Mouse (Mus musculus) ES-E14 (cell line): ENCODE data around the gene Mtcl1. TPM values are rescaled to one million over a fixed set of nuclear protein-coding genes. Genes with fewer than 3 reads are reported as not detected.
A peak's percentile ranks its signal among the peaks of the same experiment; 100 is the strongest.

Source experiments
- DNase-seq: peaks from one replicate; pipeline ENCODE4 v3.0.0-alpha.2; 2013; ENCODE audit warnings: low read depth, low spot score
- H3K27ac ChIP-seq: 2 replicates; pipeline ENCODE4 v1.5.1; 2012; ENCODE audit warnings: low read depth, mild to moderate bottlenecking, low read length, moderate library complexity, mixed read lengths; ENCODE audit not compliant: poor library complexity, insufficient read depth, severe bottlenecking
- H3K36me3 ChIP-seq: 2 replicates; pipeline ENCODE4 v1.6.1; 2012; ENCODE audit warnings: mild to moderate bottlenecking, low read length, moderate library complexity, mixed read lengths; ENCODE audit not compliant: control insufficient read depth, poor library complexity, insufficient read depth, severe bottlenecking
- H3K4me1 ChIP-seq, 2 experiments: fragments of 150-350 bp in 1 of 2; sonication (generic) in 1 of 2; 2 replicates each; pipeline ENCODE4 v1.6.1; 2012; ENCODE audit warnings: low read length in 2 of 2, mild to moderate bottlenecking in 1 of 2, mixed read lengths in 1 of 2; ENCODE audit not compliant: control insufficient read depth in 2 of 2, insufficient read depth in 2 of 2, poor library complexity in 1 of 2
- H3K4me3 ChIP-seq, 2 experiments: fragments of 150-350 bp in 1 of 2; sonication (generic) in 1 of 2; 2 replicates each; pipeline ENCODE4 v1.5.1; 2012; ENCODE audit warnings: low read length in 2 of 2, low read depth in 1 of 2, mild to moderate bottlenecking in 1 of 2, mixed read lengths in 1 of 2; ENCODE audit not compliant: insufficient read depth in 1 of 2, poor library complexity in 1 of 2, severe bottlenecking in 1 of 2
- H3K9ac ChIP-seq: 2 replicates; pipeline ENCODE4 v1.6.1; 2012; ENCODE audit warnings: low read depth, mild to moderate bottlenecking, low read length, mixed read lengths; ENCODE audit not compliant: poor library complexity, insufficient read depth, severe bottlenecking
- H3K9me3 ChIP-seq: fragments of 150-350 bp; sonication (generic); 2 replicates; pipeline ENCODE4 v1.6.1; 2012; ENCODE audit warnings: low read depth, mild to moderate bottlenecking, low read length; ENCODE audit not compliant: control insufficient read depth, insufficient read depth
- CHD2 ChIP-seq: IDR thresholded peaks from 2 replicates; pipeline ENCODE4 v1.6.1; 2014; ENCODE audit warnings: mild to moderate bottlenecking, low read depth, low read length, inconsistent platforms
- HCFC1 ChIP-seq: IDR thresholded peaks from 2 replicates; pipeline ENCODE4 v1.6.1; 2012; ENCODE audit warnings: low read length, inconsistent platforms, borderline replicate concordance; ENCODE audit not compliant: insufficient read depth
- MAFK ChIP-seq: IDR thresholded peaks from 2 replicates; pipeline ENCODE4 v1.6.1; 2014; ENCODE audit warnings: mild to moderate bottlenecking, low read depth, low read length, inconsistent platforms; ENCODE audit not compliant: insufficient read depth
- ZC3H11A ChIP-seq: IDR thresholded peaks from 2 replicates; pipeline ENCODE4 v1.6.1; 2012; ENCODE audit warnings: low read depth, mild to moderate bottlenecking, inconsistent platforms, low read length, borderline replicate concordance
- ZNF384 ChIP-seq: IDR thresholded peaks from 2 replicates; pipeline ENCODE4 v1.6.1; 2012; ENCODE audit warnings: low read depth, low read length, inconsistent platforms
- in situ Hi-C, 2 experiments: fragments of 600-800 bp; cut with MboI; formaldehyde crosslinking; loops; one replicate each; pipeline ENCODE4 v1.15.1; 2025; ENCODE audit warnings: low sequenced_read_pairs in 2 of 2, inconsistent platforms in 1 of 2; ENCODE audit not compliant: unreplicated experiment in 2 of 2
- total RNA-seq: library from RNA; depleted of rRNA; stranded (reverse); fragments of 300-350 nt; gene quantifications from 2 replicates; pipeline ENCODE4 v1.2.3, GENCODE M21; 2012

Mtcl1 gene
- total RNA-seq, 1 experiment, result 75.8 TPM

DNA sequence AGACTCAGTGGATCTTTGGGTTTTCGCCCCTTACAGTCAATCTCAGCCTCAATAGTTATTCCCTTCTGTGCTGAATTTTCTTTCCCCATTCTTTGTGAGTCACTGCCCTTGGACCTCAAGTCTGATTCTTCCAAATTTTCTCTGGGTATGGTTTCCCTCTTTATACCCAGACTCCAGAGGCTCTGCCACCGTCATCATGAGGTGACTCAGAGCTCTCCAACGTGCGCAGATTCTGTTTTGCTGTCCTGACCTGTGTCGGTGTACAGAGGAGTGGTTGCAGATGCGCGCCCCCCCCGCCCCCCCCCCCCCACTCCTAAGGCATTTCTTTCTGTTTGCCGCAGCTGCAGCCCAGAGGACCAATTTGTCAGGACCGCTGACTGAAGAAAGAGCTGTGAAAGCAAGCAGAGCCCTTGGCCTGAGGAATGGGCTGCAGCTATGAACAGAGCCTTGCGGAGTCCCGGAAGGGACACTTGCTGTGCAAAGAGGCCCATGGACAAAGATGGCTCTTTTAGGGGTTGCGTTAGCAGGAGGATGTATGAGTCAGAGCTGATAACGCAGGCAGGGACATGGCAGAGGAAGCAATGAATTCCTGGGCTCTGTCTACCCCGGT lies 126.8 kb downstream of the Mtcl1 start:
- in situ Hi-C loops, result no loop called here
- Histone ChIP-seq H3K9ac (no peak overlapping the region), H3K9me3 (no peaks in the 10 kb centered on the region), H3K4me3 (peak overlapping the region in 1 of 2 experiments; percentile 44; a peak in 1 of 4 replicates), H3K4me1 (peaks cover 6 to 14% of the 10 kb centered on the region in 2 experiments; a peak in 3 of 4 replicates), H3K36me3 (no peaks in the 10 kb centered on the region), H3K27ac (no peak overlapping the region)
- TF ChIP-seq ZC3H11A, result no peak
- TF ChIP-seq ZNF384, result no peak
- TF ChIP-seq MAFK, result no peak
- no peak for TF ChIP-seq HCFC1
- TF ChIP-seq CHD2, result no peak
- no peak for DNase-seq

DNA sequence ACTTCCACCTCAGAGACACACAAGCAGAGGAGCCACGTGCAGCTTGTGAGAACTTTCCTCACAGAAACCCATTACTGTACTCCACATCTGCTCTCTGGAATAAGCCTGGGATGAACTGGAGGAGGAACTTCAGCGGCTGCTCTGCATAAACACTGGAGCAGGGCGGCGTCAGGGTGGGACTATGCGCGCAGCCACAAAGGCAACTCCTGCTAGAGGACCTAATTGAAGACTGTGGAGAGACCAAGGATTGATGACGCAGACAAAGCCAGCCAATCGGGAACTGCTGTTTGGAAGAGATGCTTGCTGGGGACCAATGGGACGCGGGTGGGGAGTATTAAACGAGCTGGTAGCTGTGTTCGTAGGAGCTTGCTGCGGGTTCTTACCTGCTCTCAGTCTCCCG lies 127.6 kb downstream of the Mtcl1 start:
- no peak overlapping the region for H3K9ac ChIP-seq
- DNase-seq, result peak; percentile 61
- in situ Hi-C loops, result no loop called here

DNA sequence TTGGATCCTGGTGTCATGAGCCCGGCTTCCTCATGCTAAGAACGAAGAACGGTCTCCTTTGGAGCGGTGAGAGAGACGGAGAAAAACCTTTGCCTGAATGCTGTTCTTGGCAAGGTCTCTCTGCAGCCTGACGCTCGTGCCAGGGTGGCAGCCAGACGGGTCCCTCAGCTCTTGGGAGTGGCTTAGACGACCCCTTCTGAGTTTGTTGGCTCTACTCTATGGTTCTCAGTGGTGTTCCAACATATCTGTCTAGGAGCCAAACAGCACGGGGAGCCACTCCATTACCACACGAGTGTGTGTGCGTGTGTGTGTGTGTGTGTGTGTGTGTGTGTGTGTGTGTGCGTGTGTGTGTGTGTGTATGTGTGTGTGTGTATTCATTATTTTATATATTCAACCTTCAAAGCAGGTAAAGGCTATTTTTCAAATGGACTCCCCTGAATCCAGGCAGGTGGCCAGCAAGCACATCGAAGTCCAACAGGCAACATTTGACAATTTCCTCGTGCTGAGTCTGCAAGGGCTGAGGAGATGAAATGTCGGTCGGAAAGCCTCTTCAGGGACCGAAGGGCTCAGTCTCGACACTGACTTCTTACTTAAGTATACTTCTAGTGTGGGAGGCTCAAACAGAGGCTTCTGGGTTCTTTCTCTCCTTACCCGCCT lies 128.7 kb downstream of the Mtcl1 start:
- Histone ChIP-seq H3K4me1 (peaks cover 7 to 23% of the 10 kb centered on the region in 2 experiments), H3K36me3 (no peaks in the 10 kb centered on the region), H3K9me3 (no peaks in the 10 kb centered on the region), H3K9ac (no peak overlapping the region), H3K27ac (no peak overlapping the region), H3K4me3 (no peak overlapping the region)
- DNase-seq, result no peak
- TF ChIP-seq ZNF384 (no peak), CHD2 (no peak), MAFK (no peak), HCFC1 (no peak), ZC3H11A (no peak)
- in situ Hi-C loops, result no loop called here

More for the DNA sequence above, 127.6 kb downstream of the Mtcl1 start:
- Histone ChIP-seq H3K9me3 (no peaks in the 10 kb centered on the region), H3K27ac (no peak overlapping the region), H3K4me1 (peaks cover 7 to 15% of the 10 kb centered on the region in 2 experiments), H3K36me3 (no peaks in the 10 kb centered on the region), H3K4me3 (peak overlapping the region in 1 of 2 experiments; percentile 44; a peak in 2 of 4 replicates)
- TF ChIP-seq MAFK (no peak), ZC3H11A (no peak), HCFC1 (no peak), ZNF384 (no peak), CHD2 (no peak; the same call in 1 of the 2 replicates)

DNA sequence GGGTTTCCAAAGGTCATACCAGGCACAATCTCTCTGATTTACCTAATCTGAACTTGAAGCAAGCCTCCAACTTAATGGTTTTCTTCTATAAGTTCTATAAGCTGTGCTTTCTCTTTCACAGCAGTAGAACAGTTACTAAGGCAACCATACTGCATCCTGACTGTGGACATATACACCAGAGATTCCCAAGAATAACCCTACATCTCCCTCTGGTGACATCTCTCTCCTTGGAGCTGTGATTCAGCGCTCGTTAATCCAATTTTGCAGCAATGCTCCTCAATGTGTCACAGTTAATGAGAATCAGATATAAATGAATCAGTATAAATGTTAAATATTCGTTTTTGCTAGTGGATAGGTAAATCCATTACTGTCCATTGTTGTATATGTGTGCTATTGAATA lies 131.5 kb downstream of the Mtcl1 start:
- no peaks in the 10 kb centered on the region for H3K9me3 ChIP-seq
- no peaks in the 10 kb centered on the region for H3K36me3 ChIP-seq
- no peak overlapping the region for H3K9ac ChIP-seq
- peaks cover 14 to 30% of the 10 kb centered on the region in 2 experiments for H3K4me1 ChIP-seq
- no peak overlapping the region for H3K27ac ChIP-seq
- in situ Hi-C loops, result no loop called here
- DNase-seq, result no peak
- no peak for TF ChIP-seq CHD2
- TF ChIP-seq ZC3H11A, result no peak
- TF ChIP-seq HCFC1, result no peak
- TF ChIP-seq ZNF384, result no peak
- TF ChIP-seq MAFK, result no peak
- H3K4me3 ChIP-seq, result peak overlapping the region in 1 of 2 experiments; percentile 14; a peak in 2 of 4 replicates
